Mouse (Mus musculus) intestine, postnatal 0 days (tissue): Measurements from ENCODE around the gene Pim1. TPM values are rescaled to one million over a fixed set of nuclear protein-coding genes. Genes with fewer than 3 reads are reported as not detected.

Source experiments
- ATAC-seq: fragments of 200-750 bp; cut with Nextera tagmentation; 2 replicates; pipeline ENCODE4 v1.8.0; 2017; ENCODE audit warnings: mild to moderate bottlenecking, moderate TSS enrichment, moderate library complexity
- H3K27ac ChIP-seq: fragments of 300-500 bp; sonication (generic); 2 replicates; pipeline ENCODE4 v1.5.1; 2014; ENCODE audit warnings: mild to moderate bottlenecking, low read depth, low read length, moderate library complexity
- H3K27me3 ChIP-seq: fragments of 300-500 bp; sonication (generic); replicated peaks from 2 replicates; pipeline ENCODE4 v1.6.1; 2014; ENCODE audit warnings: low read length, mixed read lengths; ENCODE audit not compliant: control insufficient read depth, insufficient read depth
- H3K36me3 ChIP-seq: fragments of 300-500 bp; sonication (generic); 2 replicates; pipeline ENCODE4 v1.6.1; 2014; ENCODE audit warnings: mild to moderate bottlenecking, moderate library complexity; ENCODE audit not compliant: control insufficient read depth, insufficient read depth
- H3K4me1 ChIP-seq: fragments of 300-500 bp; sonication (generic); replicated peaks from 2 replicates; pipeline ENCODE4 v1.6.1; 2014; ENCODE audit warnings: antibody characterized with exemption, low read length, mixed read lengths; ENCODE audit not compliant: control insufficient read depth, insufficient read depth
- H3K4me2 ChIP-seq: fragments of 300-500 bp; sonication (generic); replicated peaks from 2 replicates; pipeline ENCODE4 v1.6.1; 2014; ENCODE audit warnings: low read depth, mild to moderate bottlenecking, moderate library complexity
- H3K4me3 ChIP-seq: fragments of 300-500 bp; sonication (generic); 2 replicates; pipeline ENCODE4 v1.5.1; 2014; ENCODE audit warnings: low read depth, low read length
- H3K9ac ChIP-seq: fragments of 300-500 bp; sonication (generic); 2 replicates; pipeline ENCODE4 v1.6.1; 2014; ENCODE audit warnings: mild to moderate bottlenecking, low read depth, low read length
- H3K9me3 ChIP-seq: fragments of 300-500 bp; sonication (generic); 2 replicates; pipeline ENCODE4 v1.6.1; 2016; ENCODE audit warnings: mixed run types; ENCODE audit not compliant: control insufficient read depth
- CTCF ChIP-seq: sonication (generic); IDR thresholded peaks from 2 replicates; pipeline ENCODE4 v1.5.1; 2016; ENCODE audit warnings: low read depth, mild to moderate bottlenecking, control low read depth, antibody characterized with exemption, moderate library complexity
- WGBS: fragments of 180-500 bp; shearing (Covaris S2); extraction: QIAGEN DNeasy Blood & Tissue Kit; methylation state at CpG from one replicate; pipeline ENCODE4 v1.1.7; 2014; 5-methylcytosine and 5-hydroxymethylcytosine counted together
- polyA plus RNA-seq: library from polyadenylated mRNA; unstranded; fragments of >200 nt; fragmentation: Nextera tagmentation; extraction: Ambion mirVana; gene quantifications from 2 replicates; pipeline ENCODE4 v1.2.1, GENCODE M21; 2015

Pim1 gene
- polyA plus RNA-seq, 1 experiment from 2014 or later, result 16.8 TPM

GRCm38 (mm10) chr17:29500243-29500740 is 9.7 kb downstream of the Pim1 start:
- H3K27me3 ChIP-seq, result no peaks in the 10 kb centered on the region
- no peaks in the 10 kb centered on the region for H3K36me3 ChIP-seq
- 78% methylated on average over 7 of the region's 7 CpGs for WGBS
- H3K9ac ChIP-seq, result no peak overlapping the region
- no peak overlapping the region for H3K4me3 ChIP-seq
- 0 out of 2 replicates have a peak, but pooled peaks cover 4% of the 10 kb centered on the region for H3K9me3 ChIP-seq
- no peak for ATAC-seq
- H3K4me1 ChIP-seq, result no peaks in the 10 kb centered on the region
- H3K4me2 ChIP-seq, result no peak overlapping the region
- TF ChIP-seq CTCF, result no peak
- H3K27ac ChIP-seq, result no peak overlapping the region

- no peak overlapping the region for H3K4me3 ChIP-seq
- ATAC-seq, result no peak
- 0 out of 2 replicates have a peak, but pooled peaks cover 4% of the 10 kb centered on the region for H3K9me3 ChIP-seq
- no peak overlapping the region for H3K27ac ChIP-seq
- H3K36me3 ChIP-seq, result no peaks in the 10 kb centered on the region
- no peak for TF ChIP-seq CTCF
- 75% methylated on average over 16 of the region's 17 CpGs for WGBS
- no peak overlapping the region for H3K4me2 ChIP-seq
- no peaks in the 10 kb centered on the region for H3K4me1 ChIP-seq
- no peaks in the 10 kb centered on the region for H3K27me3 ChIP-seq
- no peak overlapping the region for H3K9ac ChIP-seq
Measured at GRCm38 (mm10) chr17:29500802-29501469, 10.4 kb downstream of the Pim1 start.

GRCm38 (mm10) chr17:29502005-29502668 is 11.6 kb downstream of the Pim1 start:
- TF ChIP-seq CTCF, result no peak
- H3K27ac ChIP-seq, result no peak overlapping the region
- 73% methylated on average over 7 of the region's 7 CpGs for WGBS
- H3K27me3 ChIP-seq, result no peaks in the 10 kb centered on the region
- H3K9me3 ChIP-seq, result 0 out of 2 replicates have a peak, but pooled peaks cover 4% of the 10 kb centered on the region
- H3K9ac ChIP-seq, result no peak overlapping the region
- no peak for ATAC-seq
- no peaks in the 10 kb centered on the region for H3K36me3 ChIP-seq
- no peak overlapping the region for H3K4me3 ChIP-seq
- no peak overlapping the region for H3K4me2 ChIP-seq
- no peaks in the 10 kb centered on the region for H3K4me1 ChIP-seq

- ATAC-seq, result no peak
- Histone ChIP-seq H3K9ac (no peak overlapping the region), H3K9me3 (0 out of 2 replicates have a peak, but pooled peaks cover 4% of the 10 kb centered on the region), H3K27ac (no peak overlapping the region), H3K4me2 (peak overlapping the region; percentile 54), H3K36me3 (no peaks in the 10 kb centered on the region), H3K27me3 (no peaks in the 10 kb centered on the region), H3K4me1 (no peaks in the 10 kb centered on the region), H3K4me3 (0 out of 2 replicates have a peak overlapping the region, but pooled peaks have one; percentile 11)
- 18% methylated on average over 32 of the region's 32 CpGs for WGBS
- no peak for TF ChIP-seq CTCF
Measured at GRCm38 (mm10) chr17:29502669-29503665, 12.4 kb downstream of the Pim1 start.

- ATAC-seq, result no peak
- 79% methylated on average over 5 of the region's 5 CpGs for WGBS
- H3K9ac ChIP-seq, result no peak overlapping the region
- H3K4me3 ChIP-seq, result no peak overlapping the region
- H3K9me3 ChIP-seq, result 0 out of 2 replicates have a peak, but pooled peaks cover 4% of the 10 kb centered on the region
- peak; percentile 51 for TF ChIP-seq CTCF
- H3K27ac ChIP-seq, result no peak overlapping the region
- no peaks in the 10 kb centered on the region for H3K36me3 ChIP-seq
- no peak overlapping the region for H3K4me2 ChIP-seq
- no peaks in the 10 kb centered on the region for H3K27me3 ChIP-seq
- H3K4me1 ChIP-seq, result no peaks in the 10 kb centered on the region
Measured at GRCm38 (mm10) chr17:29503700-29504099, 13.1 kb downstream of the Pim1 start.
